16 mouse cellular contexts compared by ENCODE assay signal in the genomic region with DNA sequence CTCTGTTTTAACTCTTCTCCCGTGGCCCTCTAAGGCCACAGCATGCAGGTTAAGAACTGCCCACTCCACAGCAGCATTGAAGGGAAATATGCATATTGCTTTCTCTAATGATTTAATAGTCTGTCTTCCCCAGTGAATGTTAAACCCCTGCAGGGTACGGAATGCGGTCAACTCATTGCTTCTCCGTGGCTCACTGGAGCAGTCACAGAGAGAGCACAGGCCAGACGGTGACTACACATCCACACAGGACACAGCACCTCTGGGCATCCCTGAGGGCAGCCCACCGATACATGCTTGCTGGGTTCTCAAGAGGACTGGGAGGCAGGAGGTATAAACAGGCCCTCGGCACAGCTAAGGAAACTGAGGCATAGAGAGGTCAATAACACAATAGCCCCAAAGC.
"Had no signal": no experiment of that assay in that cellular context is flagged by ENCODE, and none has a peak within 500 bp of the region (broad histone marks: within the 10 kb centered on the region; RNA-seq: fewer than 3 reads in every experiment).

No protein-coding gene starts in this region.

- H3K27ac ChIP-seq: neural tube, embryonic 12.5 days; neural tube, embryonic 13.5 days; neural tube, embryonic 15.5 days; stomach, embryonic 15.5 days; stomach, postnatal 0 days had no signal

- H3K4me2 ChIP-seq: neural tube, embryonic 12.5 days; neural tube, embryonic 13.5 days; neural tube, embryonic 15.5 days; stomach, embryonic 15.5 days had no signal

- H3K4me3 ChIP-seq: neural tube, embryonic 12.5 days; neural tube, embryonic 13.5 days; neural tube, embryonic 15.5 days; stomach, embryonic 15.5 days had no signal

- H3K9ac ChIP-seq: neural tube, embryonic 12.5 days; neural tube, embryonic 13.5 days; neural tube, embryonic 15.5 days; stomach, embryonic 15.5 days had no signal

- H3K9me3 ChIP-seq: neural tube, embryonic 12.5 days; neural tube, embryonic 13.5 days; neural tube, embryonic 15.5 days; stomach, embryonic 15.5 days had no signal

- H3K36me3 ChIP-seq: neural tube, embryonic 12.5 days; neural tube, embryonic 13.5 days; neural tube, embryonic 15.5 days; stomach, embryonic 15.5 days had no signal

- H3K27me3 ChIP-seq: neural tube, embryonic 12.5 days; neural tube, embryonic 13.5 days; neural tube, embryonic 15.5 days; stomach, embryonic 15.5 days had no signal

- H3K4me1 ChIP-seq: neural tube, embryonic 12.5 days; neural tube, embryonic 13.5 days; neural tube, embryonic 15.5 days had no signal

- DNase-seq: right cerebral cortex, adult 18-20 months; right cerebral cortex, postnatal 14 days; right cerebral cortex, postnatal 25 days; right cerebral cortex, postnatal 4 days; spleen, adult 18-20 months; thymus, adult 18-20 months; thymus, adult 2 months; thymus, postnatal 14 days; thymus, postnatal 25 days; thymus, postnatal 36 days; thymus, postnatal 4 days had no signal
